Mouse (Mus musculus): Measurements from ENCODE around the gene Mall.

DNA sequence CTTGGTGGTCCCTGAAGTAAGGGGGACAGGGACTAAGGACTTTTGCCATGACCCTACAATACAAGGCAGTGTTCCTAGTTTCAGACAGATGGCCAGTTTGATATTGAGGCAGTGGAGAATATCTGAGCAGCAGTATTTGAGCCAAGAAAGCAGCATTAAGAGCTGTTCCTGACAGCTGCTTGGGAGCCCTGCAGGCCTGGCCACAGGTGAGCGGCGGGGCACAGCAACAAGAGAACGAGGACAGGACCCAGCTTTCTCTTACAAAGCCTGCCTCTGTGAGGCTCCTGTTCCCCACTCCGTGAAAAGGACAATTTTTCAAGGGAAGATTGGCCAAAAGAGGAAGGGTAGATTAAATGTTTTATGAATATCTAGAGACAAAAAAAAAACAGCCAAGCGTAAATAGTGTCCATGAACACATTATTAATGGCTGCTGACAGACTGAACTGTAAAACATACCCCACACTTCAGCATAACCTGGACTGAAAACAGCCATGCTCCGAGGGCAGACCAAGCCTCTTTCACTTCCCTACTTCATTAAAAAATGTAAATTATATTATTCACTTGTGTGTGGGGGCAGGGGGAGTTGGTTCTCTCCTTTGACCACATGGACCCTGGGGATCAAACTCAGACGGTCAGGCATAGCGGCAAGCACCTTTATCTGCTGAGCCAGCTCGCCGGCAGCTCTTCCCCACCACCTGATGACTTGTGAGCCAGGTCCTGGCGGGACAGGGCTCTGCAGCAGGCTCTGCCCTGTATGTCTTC is 22.3 kb upstream of the Mall start:
- TF ChIP-seq POLR2A (IDR thresholded peaks at IDR 0.05; ENCODE audit: low read depth, low read length) (no peak), POLR2AphosphoS2 (IDR thresholded peaks at IDR 0.05; ENCODE audit: low read depth, low read length) (no peak), ZNF384 (IDR thresholded peaks at IDR 0.05; ENCODE audit: low read depth, low read length) (no peak), ZC3H11A (IDR thresholded peaks at IDR 0.05; ENCODE audit: low read depth, low read length) (no peak)
